Mouse (Mus musculus) limb, embryonic 13.5 days (tissue): ENCODE results near the gene Stk31. TPM values are rescaled to one million over a fixed set of nuclear protein-coding genes. Genes with fewer than 3 reads are reported as not detected.

Experiments used
- ATAC-seq: fragments of 200-750 bp; cut with Nextera tagmentation; 2 replicates; pipeline ENCODE4 v1.8.0; 2017; ENCODE audit warnings: low read depth, moderate number of reproducible peaks, moderate TSS enrichment; ENCODE audit not compliant: low FRiP score
- H3K27ac ChIP-seq: fragments of 300-500 bp; sonication (generic); 2 replicates; pipeline ENCODE4 v1.5.1; 2015; ENCODE audit warnings: inconsistent platforms, mild to moderate bottlenecking, moderate library complexity
- H3K27me3 ChIP-seq: fragments of 300-500 bp; sonication (generic); 2 replicates; pipeline ENCODE4 v1.6.1; 2015; ENCODE audit warnings: mild to moderate bottlenecking, inconsistent platforms
- H3K36me3 ChIP-seq: fragments of 300-500 bp; sonication (generic); 2 replicates; pipeline ENCODE4 v1.6.1; 2015; ENCODE audit warnings: inconsistent platforms, mild to moderate bottlenecking, moderate library complexity
- H3K4me1 ChIP-seq: fragments of 300-500 bp; sonication (generic); 2 replicates; pipeline ENCODE4 v1.6.1; 2015; ENCODE audit warnings: inconsistent platforms
- H3K4me2 ChIP-seq: fragments of 300-500 bp; sonication (generic); replicated peaks from 2 replicates; pipeline ENCODE4 v1.6.1; 2015; ENCODE audit warnings: inconsistent platforms, mild to moderate bottlenecking, moderate library complexity
- H3K4me3 ChIP-seq: fragments of 300-500 bp; sonication (generic); 2 replicates; pipeline ENCODE4 v1.5.1; 2015; ENCODE audit warnings: moderate library complexity, mild to moderate bottlenecking, inconsistent platforms
- H3K9ac ChIP-seq: fragments of 300-500 bp; sonication (generic); 2 replicates; pipeline ENCODE4 v1.6.1; 2015; ENCODE audit warnings: mild to moderate bottlenecking, inconsistent platforms
- H3K9me3 ChIP-seq: fragments of 300-500 bp; sonication (generic); 2 replicates; pipeline ENCODE4 v1.6.1; 2016; ENCODE audit warnings: inconsistent platforms
- WGBS: fragments of 180-500 bp; shearing (Covaris S2); methylation state at CpG from one replicate; pipeline ENCODE4 v1.1.7; 2015; 5-methylcytosine and 5-hydroxymethylcytosine counted together
- polyA plus RNA-seq: library from polyadenylated mRNA; unstranded; fragments of >200 nt; fragmentation: Nextera tagmentation; extraction: Ambion mirVana; gene quantifications from 2 replicates; pipeline ENCODE4 v1.2.1, GENCODE M21; 2015

Gene Stk31
- 0.11 TPM in 1 of 2 replicates, not detected in the other for polyA plus RNA-seq

DNA sequence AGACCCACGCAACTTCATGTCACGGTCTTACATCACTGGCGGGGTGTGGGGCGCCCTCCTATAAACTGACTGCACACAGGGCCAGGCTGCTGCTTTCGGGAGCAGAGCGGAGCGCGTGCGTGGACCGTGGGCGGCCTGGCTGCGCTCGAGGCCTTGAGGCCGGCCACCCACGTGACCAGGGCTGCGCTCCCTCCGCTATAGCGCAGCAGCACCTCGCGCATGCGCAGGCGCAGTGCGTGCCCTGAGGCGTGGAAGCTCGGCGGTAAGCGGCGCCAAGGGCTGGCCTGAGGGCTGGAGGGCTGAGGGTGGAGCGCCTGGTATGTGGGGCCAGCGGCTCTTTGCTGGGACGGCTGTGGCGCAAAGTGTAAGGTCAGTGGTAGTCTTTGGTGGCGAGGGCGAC, at the start of gene Stk31:
Gene Stk31 (plus strand): TSS at position 289 of the 400 bp plus-strand sequence.
- ATAC-seq = 0 out of 2 replicates have a peak, but pooled peaks have one; percentile 24
- H3K4me3 ChIP-seq = no peak within 1 kb of the TSS

DNA sequence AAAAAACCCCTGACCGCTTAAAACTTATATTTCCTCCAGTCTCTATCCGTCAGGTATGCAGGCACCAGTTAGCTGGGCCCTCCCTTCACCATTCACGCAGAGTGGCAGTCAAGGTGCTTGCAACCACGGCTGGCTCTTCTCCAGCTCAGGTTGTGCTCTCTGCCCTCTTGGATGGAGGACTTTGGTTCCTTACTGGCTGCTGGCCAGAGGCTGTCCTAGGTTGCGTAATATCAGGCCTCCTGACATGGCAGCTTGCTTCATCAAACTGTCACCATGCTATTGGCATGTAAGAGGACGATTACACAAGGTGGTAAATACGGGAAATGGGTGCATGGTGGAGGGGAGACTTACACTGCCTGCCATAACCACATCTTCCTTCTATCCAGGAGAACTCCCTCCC, 45.6 kb upstream of the Stk31 start:
- H3K36me3 ChIP-seq = no peaks in the 10 kb centered on the region
- H3K4me1 ChIP-seq = no peaks in the 10 kb centered on the region
- no peak overlapping the region for H3K4me3 ChIP-seq
- no peak for ATAC-seq
- no peak overlapping the region for H3K9ac ChIP-seq
- no peaks in the 10 kb centered on the region for H3K27me3 ChIP-seq
- H3K27ac ChIP-seq = no peak overlapping the region
- no peaks in the 10 kb centered on the region for H3K9me3 ChIP-seq
- no peak overlapping the region for H3K4me2 ChIP-seq
- WGBS = 88% methylated on average over 7 of the region's 7 CpGs

More for the DNA sequence above, at the start of gene Stk31:
- Histone ChIP-seq H3K27me3 (no peaks in the 10 kb centered on the region), H3K4me2 (no peak within 1 kb of the TSS), H3K9me3 (0 out of 2 replicates have a peak, but pooled peaks cover 5% of the 10 kb centered on the region), H3K4me1 (no peaks in the 10 kb centered on the region), H3K9ac (no peak within 1 kb of the TSS), H3K36me3 (peaks cover 3% of the 10 kb centered on the region; the same call in 1 of the 2 replicates), H3K27ac (no peak within 1 kb of the TSS)
- 85% methylated on average over 34 of the region's 34 CpGs for WGBS

DNA sequence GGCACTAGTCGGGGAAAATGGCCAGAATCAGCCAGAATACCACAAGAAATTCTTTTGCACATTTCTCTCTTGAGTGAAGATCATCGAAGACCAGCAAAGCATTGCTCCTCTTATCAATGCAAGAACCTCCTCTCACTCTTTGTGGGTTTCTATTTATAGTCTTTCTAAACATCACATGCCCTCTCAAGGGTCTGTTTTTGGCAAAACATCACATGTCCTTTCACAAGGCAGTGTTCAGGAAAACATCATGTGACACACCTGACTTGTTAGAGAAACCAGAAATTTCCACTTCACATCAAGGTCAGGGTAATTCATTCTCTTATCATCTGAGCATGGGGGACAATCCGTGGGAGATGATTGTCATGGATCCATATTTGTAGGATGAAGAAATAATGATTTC, 40.8 kb upstream of the Stk31 start:
- no peak overlapping the region for H3K27ac ChIP-seq
- H3K9ac ChIP-seq = no peak overlapping the region
- no peak overlapping the region for H3K4me3 ChIP-seq
- no peaks in the 10 kb centered on the region for H3K27me3 ChIP-seq
- H3K9me3 ChIP-seq = no peaks in the 10 kb centered on the region
- 92% methylated on average over 3 of the region's 3 CpGs for WGBS
- ATAC-seq = no peak
- H3K4me1 ChIP-seq = no peaks in the 10 kb centered on the region
- no peaks in the 10 kb centered on the region for H3K36me3 ChIP-seq
- H3K4me2 ChIP-seq = no peak overlapping the region

DNA sequence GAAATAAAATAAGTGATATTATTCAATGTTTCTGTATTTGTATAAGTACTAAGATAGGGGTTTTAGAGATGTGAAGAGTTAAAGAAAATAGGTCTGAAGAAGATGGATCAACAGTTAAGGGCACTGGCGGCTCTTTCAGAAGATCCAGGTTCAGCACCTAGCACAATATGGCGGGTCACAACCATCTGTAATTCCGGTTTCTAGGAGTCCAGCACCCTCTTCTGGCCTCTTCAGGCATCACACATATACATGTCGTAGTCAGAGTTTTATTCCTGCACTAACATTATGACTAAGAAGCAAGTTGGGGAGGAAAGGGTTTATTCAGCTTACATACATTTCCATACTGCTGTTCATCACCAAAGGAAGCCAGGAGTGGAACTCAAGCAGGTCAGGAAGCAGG, 40.2 kb upstream of the Stk31 start:
- Histone ChIP-seq H3K36me3 (no peaks in the 10 kb centered on the region), H3K9me3 (no peaks in the 10 kb centered on the region), H3K4me2 (no peak overlapping the region), H3K27ac (no peak overlapping the region), H3K27me3 (no peaks in the 10 kb centered on the region), H3K4me3 (no peak overlapping the region), H3K4me1 (no peaks in the 10 kb centered on the region), H3K9ac (no peak overlapping the region)
- 56% methylated on average over 4 of the region's 4 CpGs for whole genome bisulfite sequencing
- ATAC-seq = no peak

DNA sequence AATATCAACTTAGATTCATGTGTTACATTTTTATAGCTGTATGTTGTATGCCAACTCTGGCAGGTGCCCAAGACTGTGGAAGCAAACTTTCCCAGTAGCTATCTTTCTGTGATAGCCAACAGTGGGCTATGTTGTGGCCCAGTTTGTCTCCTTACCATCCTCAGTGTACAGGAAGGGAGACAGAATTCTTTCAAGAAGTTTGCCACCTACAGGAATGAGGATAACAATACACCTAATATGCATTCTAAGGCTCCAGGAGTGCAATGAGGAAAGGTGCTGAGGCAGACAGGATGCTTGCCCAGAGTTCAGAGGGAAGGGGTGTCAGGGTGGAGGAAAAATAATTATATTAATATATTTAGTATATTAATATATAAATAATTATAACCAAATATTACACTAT, 35.0 kb upstream of the Stk31 start:
- Histone ChIP-seq H3K27ac (no peak overlapping the region), H3K4me2 (no peak overlapping the region), H3K9ac (no peak overlapping the region), H3K9me3 (no peaks in the 10 kb centered on the region), H3K27me3 (no peaks in the 10 kb centered on the region), H3K4me1 (0 out of 2 replicates have a peak, but pooled peaks cover 7% of the 10 kb centered on the region), H3K36me3 (no peaks in the 10 kb centered on the region), H3K4me3 (no peak overlapping the region)
- no peak for ATAC-seq

DNA sequence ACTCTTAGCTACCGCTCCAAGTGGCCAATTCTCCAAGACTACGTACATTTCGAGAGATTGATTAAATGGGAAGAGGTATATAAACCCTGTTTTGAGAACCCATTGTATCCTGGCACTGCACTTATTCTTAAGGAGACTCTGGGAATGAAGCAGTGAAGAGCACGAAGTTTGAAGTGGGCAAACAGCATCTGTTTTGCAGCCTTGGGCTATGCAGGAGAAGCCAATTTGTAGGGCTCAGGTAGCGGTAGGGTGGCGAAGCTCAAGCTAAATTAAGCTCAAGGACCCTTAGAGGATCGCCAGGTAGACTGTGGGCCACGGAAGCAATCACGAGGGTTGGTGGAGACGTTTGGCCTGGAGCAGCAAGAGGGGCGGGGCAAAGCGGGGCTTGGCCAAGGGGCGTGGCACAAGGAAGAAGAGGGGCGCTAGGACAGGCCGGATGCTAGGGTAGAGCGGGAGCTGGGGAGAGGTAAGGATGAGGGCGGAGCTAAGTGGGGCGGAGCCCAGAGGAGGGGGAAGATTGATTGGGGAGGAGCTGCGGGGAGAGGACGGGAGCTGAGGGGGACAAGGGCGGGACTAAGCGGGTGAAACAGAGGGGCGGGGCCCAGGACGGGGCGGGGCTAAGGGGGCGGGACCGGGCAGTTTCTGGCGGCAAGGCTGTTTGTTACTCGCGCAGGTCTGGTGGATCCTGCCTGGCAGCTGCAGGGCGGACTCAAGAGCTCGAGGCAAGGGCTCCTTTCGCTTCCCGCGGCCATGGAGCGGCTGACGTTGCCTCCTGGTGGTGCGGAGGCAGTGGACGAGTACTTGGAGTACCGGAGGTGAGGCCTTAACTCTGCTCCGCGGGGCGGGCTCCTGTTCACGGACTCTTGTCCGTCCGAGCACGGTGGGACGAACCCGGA, 28.0 kb upstream of the Stk31 start, which contains the start of gene Fam221a:
Gene Fam221a (plus strand): TSS at position 581 of the 896 bp plus-strand sequence.
- peak within 1 kb of the TSS; percentile 62 for H3K4me3 ChIP-seq
- H3K27ac ChIP-seq = peak within 1 kb of the TSS; percentile 81
- H3K27me3 ChIP-seq = no peaks in the 10 kb centered on the region
- peaks cover 8% of the 10 kb centered on the region for H3K4me1 ChIP-seq
- no peaks in the 10 kb centered on the region for H3K9me3 ChIP-seq
- peak within 1 kb of the TSS; percentile 78 for H3K4me2 ChIP-seq
- 4% methylated on average over 48 of the region's 49 CpGs for WGBS
- H3K36me3 ChIP-seq = no peaks in the 10 kb centered on the region
- H3K9ac ChIP-seq = peak within 1 kb of the TSS; percentile 81
- peak; percentile 97 for ATAC-seq

DNA sequence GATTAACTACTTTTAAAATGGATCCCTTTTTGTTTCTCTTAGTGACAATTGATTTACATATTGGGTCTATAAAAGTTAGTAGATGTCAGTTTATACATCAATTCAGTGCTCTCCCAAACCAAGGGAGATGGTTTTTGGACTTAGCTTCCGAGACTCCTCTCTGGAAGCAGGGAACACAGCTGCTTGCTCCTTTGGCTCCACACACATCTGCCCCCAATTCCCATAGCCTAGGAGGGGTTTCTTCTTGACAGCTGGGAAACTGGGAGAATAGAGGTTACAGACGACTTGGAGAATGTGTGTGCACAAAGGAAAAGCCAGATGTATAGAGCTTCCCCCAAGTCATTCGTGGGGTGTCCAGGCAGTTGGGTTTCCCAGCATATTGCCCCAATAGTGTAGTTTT, 27.2 kb upstream of the Stk31 start:
- 27% methylated on average over 3 of the region's 3 CpGs for WGBS
- ATAC-seq = no peak
- H3K9me3 ChIP-seq = no peaks in the 10 kb centered on the region
- H3K27me3 ChIP-seq = no peaks in the 10 kb centered on the region
- H3K27ac ChIP-seq = no peak overlapping the region
- peaks cover 8% of the 10 kb centered on the region for H3K4me1 ChIP-seq
- H3K9ac ChIP-seq = peak overlapping the region; percentile 81
- peak overlapping the region; percentile 62 for H3K4me3 ChIP-seq
- H3K4me2 ChIP-seq = peak overlapping the region; percentile 78
- no peaks in the 10 kb centered on the region for H3K36me3 ChIP-seq

DNA sequence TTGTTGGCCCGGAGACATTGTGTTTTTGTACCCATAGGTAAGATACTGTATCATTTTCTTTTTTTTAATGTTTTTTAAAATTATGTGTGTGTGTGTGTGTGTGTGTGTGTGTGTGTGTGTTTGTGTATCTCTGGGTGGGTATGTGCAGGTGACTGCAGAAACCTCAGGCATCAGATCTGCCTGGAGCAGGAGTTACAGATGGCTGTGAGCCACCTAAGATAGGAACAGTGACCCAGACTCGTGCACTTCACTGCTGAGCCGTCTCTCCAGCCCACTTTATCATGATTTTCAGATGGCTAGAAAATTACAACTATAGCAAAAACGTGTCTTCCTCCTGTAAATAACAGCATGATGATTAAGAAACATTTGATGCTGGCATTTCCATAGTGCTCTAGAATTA, 22.7 kb upstream of the Stk31 start:
- Histone ChIP-seq H3K4me3 (no peak overlapping the region), H3K9ac (no peak overlapping the region), H3K4me2 (no peak overlapping the region), H3K4me1 (peaks cover 8% of the 10 kb centered on the region), H3K36me3 (no peaks in the 10 kb centered on the region), H3K9me3 (no peaks in the 10 kb centered on the region), H3K27ac (no peak overlapping the region), H3K27me3 (no peaks in the 10 kb centered on the region)
- no peak for ATAC-seq
- 82% methylated on average over 4 of the region's 4 CpGs for WGBS

DNA sequence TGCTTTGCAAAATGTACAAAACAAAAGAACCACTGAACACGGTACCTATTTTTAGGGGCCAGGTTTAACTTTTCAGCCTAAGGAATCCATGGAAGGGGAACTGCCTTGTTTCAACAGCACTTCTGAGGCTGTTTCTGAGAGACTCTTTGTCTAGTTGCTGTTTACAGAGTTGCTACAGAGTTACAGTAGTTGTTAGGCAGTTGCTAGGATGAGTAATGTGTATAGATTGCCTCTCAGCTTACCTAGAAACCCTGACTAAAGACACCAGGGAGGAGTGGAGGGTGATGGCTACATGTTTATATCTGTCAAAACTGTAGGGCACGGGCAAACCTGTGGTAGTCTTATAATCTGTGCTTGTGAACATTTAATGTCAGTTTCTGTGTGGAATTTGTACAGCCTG, 21.5 kb upstream of the Stk31 start:
- Histone ChIP-seq H3K27me3 (no peaks in the 10 kb centered on the region), H3K9me3 (no peaks in the 10 kb centered on the region), H3K4me3 (no peak overlapping the region), H3K9ac (no peak overlapping the region), H3K4me2 (no peak overlapping the region), H3K4me1 (no peaks in the 10 kb centered on the region; the same call in 1 of the 2 replicates), H3K36me3 (no peaks in the 10 kb centered on the region), H3K27ac (no peak overlapping the region)
- no peak for ATAC-seq
- WGBS = 83% methylated on average over 2 of the region's 2 CpGs

DNA sequence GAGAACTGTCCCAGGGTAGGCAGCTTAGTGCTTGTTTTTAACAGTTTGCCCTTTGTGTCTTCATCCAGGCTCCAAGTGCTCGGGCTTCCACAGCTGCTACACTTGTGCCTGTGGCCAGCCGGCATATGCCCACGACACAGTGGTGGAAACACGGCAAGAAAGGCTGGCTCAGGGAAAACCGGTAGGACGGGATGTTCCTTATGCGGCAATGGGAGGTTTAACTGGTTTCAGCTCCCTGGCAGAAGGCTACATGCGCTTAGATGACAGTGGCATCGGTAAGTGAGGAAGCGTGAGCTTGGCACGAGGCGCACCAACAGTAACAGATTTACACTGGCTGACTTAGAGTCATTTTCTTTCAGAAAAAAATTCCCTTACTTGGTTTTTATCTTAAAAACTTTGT, 17.1 kb upstream of the Stk31 start:
- no peak overlapping the region for H3K9ac ChIP-seq
- no peak for ATAC-seq
- no peak overlapping the region for H3K4me2 ChIP-seq
- H3K27ac ChIP-seq = no peak overlapping the region
- H3K4me3 ChIP-seq = no peak overlapping the region
- peaks cover 21% of the 10 kb centered on the region for H3K36me3 ChIP-seq
- H3K9me3 ChIP-seq = no peaks in the 10 kb centered on the region
- WGBS = 66% methylated on average over 12 of the region's 12 CpGs
- H3K4me1 ChIP-seq = no peaks in the 10 kb centered on the region
- H3K27me3 ChIP-seq = no peaks in the 10 kb centered on the region

DNA sequence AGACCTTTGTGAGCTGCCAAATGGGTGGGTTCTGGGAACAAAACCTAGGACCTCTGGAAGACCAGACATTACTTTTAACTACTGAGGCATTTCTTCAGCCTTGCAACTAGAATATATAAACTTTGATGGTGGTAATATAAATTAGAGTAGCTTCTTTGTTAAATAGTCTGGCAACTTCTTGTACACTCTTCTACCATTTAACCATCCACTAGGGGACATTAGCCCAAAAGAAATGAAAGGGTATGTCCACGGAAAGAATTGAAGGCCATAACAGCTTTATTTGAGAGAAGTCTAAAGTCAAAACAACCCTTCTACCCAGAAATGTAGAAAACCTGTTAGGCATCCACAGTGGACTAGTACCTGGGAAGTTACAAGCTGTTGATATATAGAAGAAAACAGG, 1.1 kb upstream of the Stk31 start:
- no peak for ATAC-seq
- H3K4me1 ChIP-seq = no peaks in the 10 kb centered on the region
- no peak overlapping the region for H3K9ac ChIP-seq
- 64% methylated on average over 1 of the region's 1 CpGs for WGBS
- no peak overlapping the region for H3K27ac ChIP-seq
- H3K36me3 ChIP-seq = peaks cover 10% of the 10 kb centered on the region
- no peak overlapping the region for H3K4me2 ChIP-seq
- H3K9me3 ChIP-seq = 0 out of 2 replicates have a peak, but pooled peaks cover 5% of the 10 kb centered on the region
- no peaks in the 10 kb centered on the region for H3K27me3 ChIP-seq
- H3K4me3 ChIP-seq = no peak overlapping the region

DNA sequence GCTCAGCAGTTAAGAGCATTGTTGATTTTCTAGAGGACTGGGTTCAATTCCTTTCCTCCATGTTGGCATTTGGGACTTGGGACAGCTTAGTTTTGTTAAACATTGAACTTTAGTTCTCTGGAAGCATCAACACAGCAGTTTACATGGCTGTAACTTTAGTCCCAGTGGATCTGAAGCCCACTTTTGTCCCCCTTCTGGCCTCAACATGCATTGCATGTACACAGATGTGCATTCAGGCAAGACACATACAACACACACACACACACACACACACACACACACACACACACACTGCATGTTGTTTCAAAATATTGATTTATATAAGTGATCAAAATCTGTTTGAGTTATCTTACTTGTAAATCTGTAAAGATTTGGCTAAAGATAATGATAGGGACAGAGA, 2.1 kb downstream of the Stk31 start:
- H3K4me3 ChIP-seq = no peak overlapping the region
- H3K27ac ChIP-seq = no peak overlapping the region
- ATAC-seq = no peak

More for the DNA sequence above, 2.1 kb downstream of the Stk31 start:
- Histone ChIP-seq H3K9me3 (0 out of 2 replicates have a peak, but pooled peaks cover 5% of the 10 kb centered on the region), H3K27me3 (no peaks in the 10 kb centered on the region), H3K9ac (no peak overlapping the region), H3K36me3 (no peaks in the 10 kb centered on the region), H3K4me1 (no peaks in the 10 kb centered on the region), H3K4me2 (no peak overlapping the region)
